Mouse (Mus musculus) kidney, adult 2 months (tissue): ENCODE measurements around the gene Nav1. TPM values are rescaled to one million over a fixed set of nuclear protein-coding genes. Genes with fewer than 3 reads are reported as not detected.

Source experiments
- DNase-seq: peaks from one replicate; pipeline ENCODE4 v3.0.0; 2021
- H3K27ac ChIP-seq: fragments of 200-500 bp; 2 replicates; pipeline ENCODE4 v1.5.1; 2012; ENCODE audit warnings: low read depth, low read length, control low read depth, inconsistent platforms; ENCODE audit not compliant: insufficient read depth
- H3K27me3 ChIP-seq: fragments of 200-500 bp; replicated peaks from 2 replicates; pipeline ENCODE4 v1.6.1; 2012; ENCODE audit warnings: mild to moderate bottlenecking, moderate library complexity, low read length, inconsistent platforms; ENCODE audit not compliant: control insufficient read depth, insufficient read depth
- H3K36me3 ChIP-seq: fragments of 200-500 bp; 2 replicates; pipeline ENCODE4 v1.6.1; 2012; ENCODE audit warnings: mild to moderate bottlenecking, moderate library complexity, low read length, inconsistent platforms; ENCODE audit not compliant: control insufficient read depth, insufficient read depth
- H3K4me1 ChIP-seq: fragments of 200-500 bp; 2 replicates; pipeline ENCODE4 v1.6.1; 2011; ENCODE audit warnings: low read length; ENCODE audit not compliant: control insufficient read depth, insufficient read depth
- H3K4me3 ChIP-seq: fragments of 200-500 bp; 2 replicates; pipeline ENCODE4 v1.5.1; 2011; ENCODE audit warnings: mild to moderate bottlenecking, low read depth, low read length, control low read depth; ENCODE audit not compliant: insufficient read depth
- CTCF ChIP-seq: fragments of 200-500 bp; conservative IDR thresholded peaks from 2 replicates; pipeline ENCODE4 v1.5.1; 2011; ENCODE audit warnings: low read depth, mild to moderate bottlenecking, control low read depth, low read length, moderate library complexity, mixed read lengths; ENCODE audit not compliant: insufficient read depth, insufficient read length
- POLR2A ChIP-seq: fragments of 200-500 bp; IDR thresholded peaks from one replicate; pipeline ENCODE4 v1.6.1; 2011; ENCODE audit warnings: low read depth, low read length, control low read depth
- WGBS: fragments of 180-500 bp; shearing (Covaris S2); methylation state at CpG from one replicate; pipeline ENCODE4 v1.1.7; 2018; 5-methylcytosine and 5-hydroxymethylcytosine counted together
- polyA plus RNA-seq: library from polyadenylated mRNA; depleted of rRNA; stranded (reverse); fragments of >200 nt; gene quantifications from 2 replicates; pipeline ENCODE4 v1.2.3, GENCODE M21; 2012

The Nav1 gene
- polyA plus RNA-seq, 1 experiment, result 7.1 TPM

DNA sequence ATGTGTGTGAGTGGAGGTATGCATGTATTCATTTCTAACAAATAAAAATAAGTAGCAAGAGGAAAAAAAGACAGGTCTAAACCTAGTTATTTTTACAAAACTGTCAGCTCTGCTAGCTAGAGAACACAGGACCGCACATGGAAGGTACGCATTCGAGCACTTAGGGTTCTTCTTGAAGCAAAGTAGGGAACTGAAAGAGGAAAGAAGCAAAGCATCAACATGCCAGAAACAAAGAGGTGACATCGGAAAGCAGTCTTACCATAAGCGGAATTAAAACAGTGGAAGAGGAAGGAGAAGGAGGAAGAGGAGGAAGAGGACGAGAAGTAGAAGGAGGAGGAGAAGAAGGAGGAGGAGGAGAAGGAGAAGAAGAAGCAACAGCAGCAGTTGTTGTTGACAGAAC lies 179.7 kb downstream of the Nav1 start:
- TF ChIP-seq POLR2A, result no peak
- TF ChIP-seq CTCF, result no peak
- WGBS, result 80% methylated on average over 6 of the region's 6 CpGs
- no peak for DNase-seq
- no peak overlapping the region for H3K27ac ChIP-seq
- H3K27me3 ChIP-seq, result no peaks in the 10 kb centered on the region
- H3K4me1 ChIP-seq, result peaks cover 6% of the 10 kb centered on the region
- H3K4me3 ChIP-seq, result no peak overlapping the region
- H3K36me3 ChIP-seq, result no peaks in the 10 kb centered on the region

DNA sequence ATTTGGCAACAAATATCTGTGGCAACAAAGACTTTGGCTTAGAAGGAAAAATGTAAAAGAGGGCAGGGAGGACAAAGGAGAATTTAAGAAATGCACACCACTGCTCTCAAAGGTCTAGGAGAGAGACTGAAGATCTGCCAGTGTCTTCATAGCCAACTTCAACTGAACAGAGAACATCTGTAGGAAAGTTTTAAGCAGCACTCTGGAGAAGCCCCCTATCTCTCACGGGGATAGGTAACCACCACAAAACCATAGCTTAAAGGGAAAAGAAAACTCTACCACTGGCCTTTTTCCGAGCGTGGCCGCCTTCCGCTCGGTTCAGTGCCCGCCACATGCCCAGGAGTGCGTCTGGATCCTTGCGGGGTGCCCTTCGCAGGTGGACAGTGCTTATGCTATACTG lies 180.4 kb downstream of the Nav1 start:
- H3K27me3 ChIP-seq, result no peaks in the 10 kb centered on the region
- no peaks in the 10 kb centered on the region for H3K36me3 ChIP-seq
- peaks cover 6% of the 10 kb centered on the region for H3K4me1 ChIP-seq
- H3K27ac ChIP-seq, result no peak overlapping the region
- no peak for DNase-seq
- no peak overlapping the region for H3K4me3 ChIP-seq
- TF ChIP-seq POLR2A, result no peak
- no peak for TF ChIP-seq CTCF
- 83% methylated on average over 10 of the region's 10 CpGs for WGBS

DNA sequence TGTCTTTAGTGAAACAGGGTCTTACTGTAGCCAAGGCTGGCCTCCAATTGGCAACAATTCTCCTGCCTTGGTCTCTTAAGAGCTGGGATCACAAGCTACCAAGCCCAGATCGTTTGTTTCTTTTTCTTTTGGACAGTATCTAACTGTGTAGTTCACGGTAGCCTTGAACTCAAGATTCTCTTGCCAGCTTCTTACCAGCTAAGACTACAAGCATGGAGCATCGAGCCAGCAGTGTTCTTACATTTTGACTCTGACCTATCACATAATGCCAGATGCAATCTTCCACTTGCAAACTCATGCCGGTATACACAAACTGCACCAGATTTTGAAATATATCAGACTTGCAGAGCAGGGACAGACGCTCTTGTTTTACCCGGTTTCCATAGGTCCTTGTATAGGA lies 184.3 kb downstream of the Nav1 start:
- Histone ChIP-seq H3K27me3 (no peaks in the 10 kb centered on the region), H3K4me3 (no peak overlapping the region), H3K27ac (no peak overlapping the region), H3K36me3 (no peaks in the 10 kb centered on the region; the same call in 1 of the 2 replicates), H3K4me1 (no peaks in the 10 kb centered on the region; the same call in 1 of the 2 replicates)
- DNase-seq, result no peak
- no peak for TF ChIP-seq CTCF
- WGBS, result 91% methylated on average over 6 of the region's 6 CpGs

DNA sequence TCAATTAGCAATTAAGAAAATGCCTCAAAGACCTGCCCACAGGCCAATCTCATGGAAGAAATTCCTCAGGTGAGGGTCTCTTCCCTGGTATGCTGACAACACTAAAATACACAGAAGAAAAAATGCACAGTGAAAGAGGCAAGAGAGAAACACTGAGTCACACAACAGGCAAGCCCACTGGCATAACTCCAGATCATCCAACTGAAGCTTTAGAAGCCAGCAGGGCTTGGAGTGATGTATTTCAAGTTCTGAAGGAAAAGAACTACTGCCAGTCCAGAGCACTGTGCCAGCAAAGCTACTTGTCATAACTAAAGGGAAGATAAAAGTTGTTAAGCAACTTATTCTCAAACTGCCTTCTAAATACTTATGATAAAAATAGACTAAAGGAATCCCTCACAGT lies 193.1 kb downstream of the Nav1 start:
- TF ChIP-seq CTCF, result no peak
- no peak for TF ChIP-seq POLR2A
- Histone ChIP-seq H3K4me1 (no peaks in the 10 kb centered on the region; the same call in 1 of the 2 replicates), H3K27me3 (no peaks in the 10 kb centered on the region), H3K36me3 (peaks cover 5% of the 10 kb centered on the region), H3K4me3 (no peak overlapping the region), H3K27ac (no peak overlapping the region)
- DNase-seq, result no peak

DNA sequence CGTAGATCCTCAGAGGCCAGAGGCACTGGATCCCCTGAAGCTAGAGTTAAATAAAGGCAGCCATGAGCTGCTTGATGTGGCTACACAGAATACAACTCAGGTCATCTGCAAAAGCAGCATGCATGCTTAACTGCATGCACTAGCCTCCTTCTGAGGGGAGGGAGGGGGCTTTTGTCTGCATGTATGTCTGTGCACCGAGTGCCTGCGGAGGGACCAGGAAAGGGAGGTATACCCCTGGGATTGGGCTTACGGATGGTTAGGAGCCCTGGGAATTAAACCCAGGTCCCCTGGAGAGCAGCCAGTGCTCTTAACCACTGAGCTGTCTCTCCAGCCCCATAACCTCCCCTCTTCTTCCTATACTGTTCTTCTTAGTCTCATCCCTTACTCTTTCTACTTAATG lies 195.0 kb downstream of the Nav1 start:
- no peak for DNase-seq
- no peak overlapping the region for H3K4me3 ChIP-seq
- WGBS, result 83% methylated on average over 4 of the region's 4 CpGs
- H3K36me3 ChIP-seq, result peaks cover 3% of the 10 kb centered on the region; the same call in 1 of the 2 replicates
- TF ChIP-seq POLR2A (no peak), CTCF (no peak)
- no peaks in the 10 kb centered on the region for H3K27me3 ChIP-seq
- no peaks in the 10 kb centered on the region; the same call in 1 of the 2 replicates for H3K4me1 ChIP-seq
- H3K27ac ChIP-seq, result no peak overlapping the region

DNA sequence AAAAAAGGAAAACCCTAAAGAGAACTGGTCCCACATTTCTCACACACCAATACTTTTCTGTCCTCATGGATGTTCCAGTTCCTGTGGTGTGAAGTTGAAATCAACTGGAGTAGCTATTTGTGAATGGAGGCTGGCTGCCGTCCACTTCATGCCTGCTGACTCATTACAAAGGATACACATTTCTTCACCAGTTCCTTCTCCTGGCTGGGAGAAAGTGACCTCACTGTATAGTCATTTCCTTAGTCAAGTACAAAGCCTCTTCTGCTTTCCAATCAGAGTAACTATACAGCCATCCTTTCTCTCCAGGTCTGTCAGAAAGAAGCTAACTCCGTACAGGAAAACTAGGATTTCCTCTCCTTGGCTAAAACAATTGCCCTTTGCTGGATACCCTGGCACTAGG lies 196.1 kb downstream of the Nav1 start:
- Histone ChIP-seq H3K27ac (0 out of 2 replicates have a peak overlapping the region, but pooled peaks have one; percentile 14), H3K4me1 (no peaks in the 10 kb centered on the region; the same call in 1 of the 2 replicates), H3K4me3 (no peak overlapping the region), H3K36me3 (peaks cover 1% of the 10 kb centered on the region; the same call in 1 of the 2 replicates), H3K27me3 (no peaks in the 10 kb centered on the region)
- DNase-seq, result peak; percentile 74
- TF ChIP-seq CTCF, result no peak
- no peak for TF ChIP-seq POLR2A
- 43% methylated on average over 2 of the region's 2 CpGs for WGBS

DNA sequence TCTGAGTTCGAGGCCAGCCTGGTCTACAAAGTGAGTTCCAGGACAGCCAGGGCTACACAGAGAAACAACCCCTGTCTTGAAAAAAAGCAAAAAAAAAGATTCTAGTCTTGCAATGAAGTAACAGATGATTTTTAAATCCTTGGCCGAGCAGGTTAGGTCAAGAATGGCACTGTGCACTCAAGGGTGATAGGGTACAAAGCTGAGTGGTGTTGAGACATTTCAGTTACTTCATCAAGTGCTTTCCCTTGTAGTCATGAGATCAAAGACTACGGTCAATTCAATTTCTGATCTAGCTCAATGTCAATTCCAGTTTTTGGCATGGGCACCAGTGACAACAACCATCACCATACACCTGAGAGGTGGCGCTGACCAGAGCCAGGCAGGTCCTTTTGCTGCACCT lies 198.1 kb downstream of the Nav1 start:
- Histone ChIP-seq H3K4me1 (no peaks in the 10 kb centered on the region; the same call in 1 of the 2 replicates), H3K4me3 (no peak overlapping the region), H3K27me3 (no peaks in the 10 kb centered on the region), H3K36me3 (peaks cover 11% of the 10 kb centered on the region), H3K27ac (no peak overlapping the region)
- TF ChIP-seq POLR2A, result no peak
- no peak for TF ChIP-seq CTCF
- DNase-seq, result no peak
- WGBS, result 89% methylated on average over 4 of the region's 4 CpGs
